Mouse (Mus musculus) layer of hippocampus, adult 9-10 months (tissue): ENCODE measurements around the gene Tnfrsf9.

ENCODE experiments used
- DNase-seq: peaks from one replicate; pipeline ENCODE4 v3.0.0; 2022; ENCODE audit warnings: low spot score

The Tnfrsf9 gene

GRCm38 (mm10) chr4:150990148-150990547, 75.8 kb downstream of the Tnfrsf9 start:
- DNase-seq = no peak
